Mouse (Mus musculus) liver, embryonic 13.5 days (tissue): Measurements from ENCODE around the gene Armc6. TPM values are rescaled to one million over a fixed set of nuclear protein-coding genes. Genes with fewer than 3 reads are reported as not detected.

Source experiments
- ATAC-seq: fragments of 200-750 bp; cut with Nextera tagmentation; 2 replicates; pipeline ENCODE4 v1.8.0; 2017; ENCODE audit warnings: low read depth, mild to moderate bottlenecking, moderate number of reproducible peaks, moderate library complexity
- DNase-seq: peaks from one replicate; pipeline ENCODE4 v3.0.0; 2022
- H3K27ac ChIP-seq: fragments of 300-500 bp; sonication (generic); 2 replicates; pipeline ENCODE4 v1.5.1; 2015; ENCODE audit warnings: moderate library complexity, mild to moderate bottlenecking, inconsistent platforms
- H3K27me3 ChIP-seq: fragments of 300-500 bp; sonication (generic); 2 replicates; pipeline ENCODE4 v1.6.1; 2015; ENCODE audit warnings: mild to moderate bottlenecking, inconsistent platforms
- H3K36me3 ChIP-seq: fragments of 300-500 bp; sonication (generic); 2 replicates; pipeline ENCODE4 v1.6.1; 2015; ENCODE audit warnings: mild to moderate bottlenecking, inconsistent platforms
- H3K4me1 ChIP-seq: fragments of 300-500 bp; sonication (generic); replicated peaks from 2 replicates; pipeline ENCODE4 v1.6.1; 2015; ENCODE audit warnings: inconsistent platforms
- H3K4me2 ChIP-seq: fragments of 300-500 bp; sonication (generic); 2 replicates; pipeline ENCODE4 v1.6.1; 2015; ENCODE audit warnings: inconsistent platforms, mild to moderate bottlenecking, moderate library complexity
- H3K4me3 ChIP-seq: fragments of 300-500 bp; sonication (generic); replicated peaks from 2 replicates; pipeline ENCODE4 v1.5.1; 2015; ENCODE audit warnings: mild to moderate bottlenecking, inconsistent platforms
- H3K9ac ChIP-seq: fragments of 300-500 bp; sonication (generic); 2 replicates; pipeline ENCODE4 v1.6.1; 2015; ENCODE audit warnings: mild to moderate bottlenecking, inconsistent platforms
- H3K9me3 ChIP-seq: fragments of 300-500 bp; sonication (generic); replicated peaks from 2 replicates; pipeline ENCODE4 v1.6.1; 2016; ENCODE audit warnings: inconsistent platforms
- WGBS: fragments of 180-500 bp; shearing (Covaris S2); methylation state at CpG from one replicate; pipeline ENCODE4 v1.1.7; 2015; ENCODE audit not compliant: insufficient replicate concordance; 5-methylcytosine and 5-hydroxymethylcytosine counted together
- polyA plus RNA-seq: library from polyadenylated mRNA; unstranded; fragments of >200 nt; fragmentation: Nextera tagmentation; extraction: Ambion mirVana; gene quantifications from 2 replicates; pipeline ENCODE4 v1.2.1, GENCODE M21; 2015

The Armc6 gene
- polyA plus RNA-seq, 1 experiment from 2014 or later: 18.9 TPM

- H3K9ac ChIP-seq: peak overlapping the region; percentile 26; the same call in 1 of the 2 replicates
- no peak overlapping the region; the same call in 1 of the 2 replicates for H3K4me2 ChIP-seq
- H3K9me3 ChIP-seq: no peaks in the 10 kb centered on the region
- H3K4me1 ChIP-seq: peaks cover 57% of the 10 kb centered on the region
- no peak for DNase-seq
- peak overlapping the region; percentile 58 for H3K27ac ChIP-seq
- 50% methylated on average over 5 of the region's 5 CpGs for WGBS
- no peak overlapping the region for H3K4me3 ChIP-seq
- no peaks in the 10 kb centered on the region for H3K27me3 ChIP-seq
- ATAC-seq: peak; percentile 29; the same call in 1 of the 2 replicates
- peaks cover 20% of the 10 kb centered on the region for H3K36me3 ChIP-seq
Measured at GRCm38 (mm10) chr8:70268311-70268710, 34.0 kb upstream of the Armc6 start.

DNA sequence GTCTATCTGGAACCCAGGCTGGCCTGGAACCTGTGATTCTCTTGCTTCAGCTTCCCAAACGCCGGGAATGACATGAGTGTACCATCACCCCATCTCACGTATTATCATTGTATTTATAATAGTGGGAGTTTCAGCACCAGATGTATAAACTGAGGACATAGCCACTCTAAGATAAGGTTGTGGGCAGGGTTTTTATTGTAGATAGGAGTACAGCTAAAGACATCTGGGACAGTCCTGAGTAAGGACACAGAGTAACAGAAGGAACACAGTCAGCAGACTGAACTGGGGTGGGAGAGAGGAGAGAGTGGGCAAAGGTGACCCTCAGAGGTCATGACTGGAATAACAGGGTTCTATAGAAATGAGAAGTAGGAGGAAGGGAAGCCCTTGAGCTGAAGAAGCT is 33.4 kb upstream of the Armc6 start:
- DNase-seq (no peak), ATAC-seq (peak; percentile 72)
- peaks cover 51% of the 10 kb centered on the region for H3K4me1 ChIP-seq
- peak overlapping the region; percentile 39; the same call in 1 of the 2 replicates for H3K9ac ChIP-seq
- H3K36me3 ChIP-seq: peaks cover 27% of the 10 kb centered on the region
- no peaks in the 10 kb centered on the region for H3K9me3 ChIP-seq
- H3K27me3 ChIP-seq: no peaks in the 10 kb centered on the region
- WGBS: 16% methylated on average over 3 of the region's 3 CpGs
- H3K4me2 ChIP-seq: peak overlapping the region; percentile 21; the same call in 1 of the 2 replicates
- H3K4me3 ChIP-seq: no peak overlapping the region
- H3K27ac ChIP-seq: peak overlapping the region; percentile 58

GRCm38 (mm10) chr8:70259043-70259442 is 24.8 kb upstream of the Armc6 start:
- peak; percentile 77 for ATAC-seq
- H3K27me3 ChIP-seq: no peaks in the 10 kb centered on the region
- H3K27ac ChIP-seq: peak overlapping the region; percentile 44; the same call in 1 of the 2 replicates
- no peak overlapping the region for H3K4me2 ChIP-seq
- WGBS: 37% methylated on average over 2 of the region's 2 CpGs
- no peak overlapping the region for H3K9ac ChIP-seq
- DNase-seq: no peak
- peaks cover 99% of the 10 kb centered on the region for H3K36me3 ChIP-seq
- H3K4me1 ChIP-seq: peaks cover 34% of the 10 kb centered on the region
- H3K9me3 ChIP-seq: no peaks in the 10 kb centered on the region
- H3K4me3 ChIP-seq: no peak overlapping the region

DNA sequence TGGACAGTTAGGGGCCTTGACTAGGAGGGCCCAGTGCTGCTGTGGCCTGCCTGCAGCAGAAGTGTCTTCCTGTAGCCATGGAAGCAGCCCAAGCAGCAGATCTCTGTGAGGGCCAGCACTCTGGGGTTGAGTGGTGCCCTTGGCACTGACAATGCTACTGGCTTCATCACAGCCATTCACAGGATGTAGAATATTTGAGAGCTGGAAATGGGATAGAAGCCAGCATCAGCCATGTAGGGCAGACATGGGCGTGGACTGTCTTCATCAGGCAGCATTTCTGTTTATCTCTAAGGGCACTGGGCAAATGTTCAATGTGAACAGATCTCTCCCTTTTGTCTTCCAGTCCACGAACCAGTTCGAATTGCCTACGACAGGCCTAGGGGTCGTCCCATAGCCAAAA is 24.3 kb upstream of the Armc6 start:
- peak; percentile 54 for ATAC-seq
- Histone ChIP-seq H3K9ac (0 out of 2 replicates have a peak overlapping the region, but pooled peaks have one; percentile 41), H3K4me3 (no peak overlapping the region)

GRCm38 (mm10) chr8:70257456-70257855 is 23.2 kb upstream of the Armc6 start:
- ATAC-seq (no peak), DNase-seq (no peak)
- peaks cover 34% of the 10 kb centered on the region for H3K4me1 ChIP-seq
- 76% methylated on average over 3 of the region's 3 CpGs for WGBS
- no peak overlapping the region for H3K4me3 ChIP-seq
- no peak overlapping the region for H3K27ac ChIP-seq
- peaks cover 99% of the 10 kb centered on the region for H3K36me3 ChIP-seq
- H3K27me3 ChIP-seq: no peaks in the 10 kb centered on the region
- H3K9me3 ChIP-seq: no peaks in the 10 kb centered on the region
- H3K9ac ChIP-seq: no peak overlapping the region
- H3K4me2 ChIP-seq: no peak overlapping the region

More for the DNA sequence above, 24.3 kb upstream of the Armc6 start:
- H3K27me3 ChIP-seq: no peaks in the 10 kb centered on the region
- 65% methylated on average over 5 of the region's 5 CpGs for WGBS
- H3K27ac ChIP-seq: peak overlapping the region; percentile 44
- H3K4me1 ChIP-seq: peaks cover 34% of the 10 kb centered on the region
- H3K4me2 ChIP-seq: no peak overlapping the region
- H3K9me3 ChIP-seq: no peaks in the 10 kb centered on the region
- H3K36me3 ChIP-seq: peaks cover 99% of the 10 kb centered on the region
- DNase-seq: no peak

GRCm38 (mm10) chr8:70254628-70255027 is 20.4 kb upstream of the Armc6 start:
- Histone ChIP-seq H3K4me2 (no peak overlapping the region), H3K9me3 (no peaks in the 10 kb centered on the region), H3K27ac (no peak overlapping the region), H3K4me1 (peaks cover 16% of the 10 kb centered on the region), H3K27me3 (no peaks in the 10 kb centered on the region), H3K36me3 (peaks cover 99% of the 10 kb centered on the region), H3K9ac (no peak overlapping the region), H3K4me3 (no peak overlapping the region)
- 83% methylated on average over 1 of the region's 1 CpGs for WGBS
- ATAC-seq (no peak), DNase-seq (no peak)

DNA sequence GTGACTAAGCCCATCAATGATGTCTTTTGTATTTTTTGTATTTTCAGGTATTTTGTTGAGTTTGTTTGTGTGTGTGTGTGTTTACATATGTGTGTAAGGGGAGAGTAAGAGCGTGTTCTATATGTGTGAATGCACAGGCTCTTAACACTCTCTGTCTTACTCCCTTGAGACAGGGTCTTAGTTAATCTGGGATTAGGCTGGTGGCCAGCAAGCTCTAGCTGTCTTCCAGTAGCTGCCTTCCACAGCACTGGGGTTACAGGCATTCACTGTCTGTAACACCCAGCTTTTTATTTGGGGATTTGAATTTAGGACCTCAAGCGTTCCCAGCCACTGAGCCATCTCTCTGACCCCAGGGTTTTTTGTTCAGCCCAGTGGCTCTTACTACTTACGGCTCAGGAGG is 13.6 kb upstream of the Armc6 start:
- WGBS: 87% methylated on average over 3 of the region's 3 CpGs
- no peak overlapping the region for H3K27ac ChIP-seq
- H3K4me2 ChIP-seq: no peak overlapping the region
- H3K36me3 ChIP-seq: peaks cover 93% of the 10 kb centered on the region
- no peaks in the 10 kb centered on the region for H3K27me3 ChIP-seq
- no peak overlapping the region for H3K4me3 ChIP-seq
- no peak for DNase-seq
- no peak overlapping the region for H3K9ac ChIP-seq
- no peaks in the 10 kb centered on the region for H3K9me3 ChIP-seq
- H3K4me1 ChIP-seq: peaks cover 4% of the 10 kb centered on the region
- no peak for ATAC-seq

- Histone ChIP-seq H3K27ac (no peak overlapping the region), H3K4me1 (peaks cover 4% of the 10 kb centered on the region), H3K4me2 (no peak overlapping the region), H3K9me3 (no peaks in the 10 kb centered on the region), H3K9ac (no peak overlapping the region), H3K4me3 (no peak overlapping the region), H3K36me3 (peaks cover 93% of the 10 kb centered on the region), H3K27me3 (no peaks in the 10 kb centered on the region)
- ATAC-seq (no peak), DNase-seq (no peak)
- 83% methylated on average over 6 of the region's 6 CpGs for WGBS
Measured at GRCm38 (mm10) chr8:70246622-70247021, 12.4 kb upstream of the Armc6 start.

- H3K27ac ChIP-seq: no peak overlapping the region
- peaks cover 88% of the 10 kb centered on the region for H3K36me3 ChIP-seq
- 83% methylated on average over 5 of the region's 5 CpGs for WGBS
- peaks cover 38% of the 10 kb centered on the region for H3K4me1 ChIP-seq
- H3K9me3 ChIP-seq: no peaks in the 10 kb centered on the region
- no peak overlapping the region for H3K9ac ChIP-seq
- no peak overlapping the region for H3K4me3 ChIP-seq
- no peak for ATAC-seq
- no peak overlapping the region for H3K4me2 ChIP-seq
- DNase-seq: no peak
- no peaks in the 10 kb centered on the region for H3K27me3 ChIP-seq
Measured at GRCm38 (mm10) chr8:70240642-70241041, 6.4 kb upstream of the Armc6 start.

DNA sequence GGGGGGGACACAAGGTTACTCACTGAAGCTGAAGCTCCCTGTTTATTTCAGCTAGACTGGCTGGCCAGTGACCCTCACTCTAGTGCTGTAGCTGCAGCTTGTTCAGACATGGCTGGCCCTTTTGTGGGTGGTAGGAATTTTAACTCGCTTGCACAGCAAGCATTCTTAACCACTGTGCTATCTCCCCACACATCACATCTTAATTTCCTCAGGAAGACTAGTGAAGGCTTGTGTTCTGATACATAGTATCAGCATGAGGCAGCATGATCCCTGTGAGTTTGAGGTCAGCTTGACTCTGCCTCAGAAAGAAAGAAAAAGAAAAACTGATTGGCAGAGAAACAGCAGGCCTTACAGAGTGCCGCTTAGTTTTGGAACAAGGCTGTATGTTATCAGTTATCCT is 3.6 kb upstream of the Armc6 start:
- no peak overlapping the region for H3K4me2 ChIP-seq
- no peak for DNase-seq
- H3K27me3 ChIP-seq: no peaks in the 10 kb centered on the region
- H3K27ac ChIP-seq: peak overlapping the region; percentile 4; the same call in 1 of the 2 replicates
- WGBS: 34% methylated on average over 2 of the region's 2 CpGs
- no peak overlapping the region for H3K4me3 ChIP-seq
- no peak for ATAC-seq
- H3K9me3 ChIP-seq: no peaks in the 10 kb centered on the region
- H3K9ac ChIP-seq: no peak overlapping the region
- H3K36me3 ChIP-seq: peaks cover 64% of the 10 kb centered on the region
- peaks cover 51% of the 10 kb centered on the region for H3K4me1 ChIP-seq

GRCm38 (mm10) chr8:70234781-70235128 is 489 bp upstream of the Armc6 start:
- H3K4me3 ChIP-seq: peak overlapping the region; percentile 76
- H3K36me3 ChIP-seq: peaks cover 49% of the 10 kb centered on the region
- peak overlapping the region; percentile 88 for H3K9ac ChIP-seq
- 1% methylated on average over 15 of the region's 15 CpGs for WGBS
- DNase-seq (no peak), ATAC-seq (no peak)
- H3K27ac ChIP-seq: peak overlapping the region; percentile 95
- peaks cover 61% of the 10 kb centered on the region for H3K4me1 ChIP-seq
- peak overlapping the region; percentile 96 for H3K4me2 ChIP-seq
- no peaks in the 10 kb centered on the region for H3K27me3 ChIP-seq
- H3K9me3 ChIP-seq: no peaks in the 10 kb centered on the region

DNA sequence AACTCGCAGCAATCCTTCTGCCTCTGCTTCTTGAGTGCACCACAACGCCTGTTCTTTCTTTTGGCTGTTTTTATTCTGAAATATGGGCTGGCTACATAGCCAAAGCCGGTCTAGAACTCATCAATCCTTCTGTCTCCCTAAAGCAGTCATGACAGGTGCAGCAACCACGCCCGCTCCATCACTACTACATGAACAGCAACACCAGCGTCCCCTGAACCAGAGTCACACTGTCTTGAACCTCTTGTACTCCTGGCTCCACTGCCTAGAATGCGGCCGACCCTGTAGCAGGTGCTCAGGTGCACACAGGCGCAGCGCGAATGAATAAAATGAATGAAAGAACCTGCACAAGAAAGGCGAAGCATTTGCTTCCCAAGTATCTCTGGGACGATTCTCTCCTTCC is 660 bp downstream of the Armc6 start:
- peaks cover 51% of the 10 kb centered on the region for H3K36me3 ChIP-seq

More for the DNA sequence above, 660 bp downstream of the Armc6 start:
- Histone ChIP-seq H3K27ac (peak overlapping the region; percentile 95), H3K4me2 (peak overlapping the region; percentile 96), H3K27me3 (no peaks in the 10 kb centered on the region), H3K9me3 (no peaks in the 10 kb centered on the region), H3K4me3 (peak overlapping the region; percentile 76), H3K4me1 (peaks cover 56% of the 10 kb centered on the region), H3K9ac (peak overlapping the region; percentile 81)
- no peak for DNase-seq
- 4% methylated on average over 13 of the region's 13 CpGs for WGBS
- no peak for ATAC-seq
